Mouse (Mus musculus) B cell, adult 62 days (primary cell): ENCODE measurements around the gene Muc3a. TPM values are rescaled to one million over a fixed set of nuclear protein-coding genes. Genes with fewer than 3 reads are reported as not detected.

Experiments used
- total RNA-seq: library from RNA; stranded (reverse); gene quantifications from 4 replicates; pipeline ENCODE4 v1.2.4, GENCODE M21; 2023

Muc3a gene
- total RNA-seq = 10.4 to 17.8 TPM (median 14.5 TPM) in 4 replicates

DNA sequence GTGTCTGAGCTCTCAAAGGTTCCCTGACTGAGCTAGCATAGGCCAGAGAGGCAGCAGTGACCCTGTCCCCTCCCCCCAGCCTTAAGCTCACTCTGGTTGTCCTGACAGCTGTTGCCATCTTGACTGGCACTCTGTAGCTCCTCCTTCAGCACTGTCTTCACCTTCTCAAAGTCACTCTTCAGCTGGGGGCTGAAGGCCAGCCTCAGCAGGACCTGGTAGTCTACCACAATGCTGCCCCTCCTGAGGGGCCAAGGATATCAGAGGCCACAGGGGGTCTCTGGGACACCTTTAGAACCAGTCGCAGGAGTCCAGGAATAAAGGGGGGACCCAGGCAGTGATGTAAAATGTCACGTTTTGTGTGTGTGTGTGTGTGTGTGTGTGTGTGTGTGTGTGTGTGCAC, at the start of gene Muc3a:
Gene Muc3a, minus strand, starts transcription at position 101 of the 400 bp plus-strand sequence.

Other genes starting within 250 kb of the Muc3a start
- 0.51 to 1.1 TPM in 2 of 4 replicates, not detected in the others for gene Cldn15, start 245.8 kb downstream of the Muc3a start, total RNA-seq
- gene Plod3, start 225.4 kb downstream of the Muc3a start, total RNA-seq = 20.9 to 21.5 TPM (median 21.1 TPM) in 4 replicates
- 20.4 to 28.3 TPM (median 21.8 TPM) in 4 replicates for gene Znhit1, start 224.4 kb downstream of the Muc3a start, total RNA-seq
- gene Vgf, start 186.0 kb downstream of the Muc3a start, total RNA-seq = 0.81 to 1.6 TPM (median 1.1 TPM) in 4 replicates
- gene Ap1s1, start 166.3 kb downstream of the Muc3a start, total RNA-seq = 18.0 to 22.4 TPM (median 19.7 TPM) in 4 replicates
- not detected in 4 replicates for gene Serpine1, start 140.1 kb downstream of the Muc3a start, total RNA-seq
- 63.7 to 73.2 TPM (median 68.4 TPM) in 4 replicates for gene Trim56, start 96.2 kb downstream of the Muc3a start, total RNA-seq
- not detected in 4 replicates for gene Muc3, start 63.1 kb downstream of the Muc3a start, total RNA-seq
- 0.43 to 0.98 TPM (median 0.74 TPM) in 4 replicates for gene Ache, start 75.1 kb upstream of the Muc3a start, total RNA-seq
- gene Ufsp1, start 82.2 kb upstream of the Muc3a start, total RNA-seq = 0.58 to 2.3 TPM (median 1.7 TPM) in 4 replicates
- 398 to 449 TPM (median 433 TPM) in 4 replicates for gene Srrt, start 95.3 kb upstream of the Muc3a start, total RNA-seq
- gene Trip6, start 102.0 kb upstream of the Muc3a start, total RNA-seq = 5.1 to 7.4 TPM (median 6.9 TPM) in 4 replicates
- gene Slc12a9, start 121.2 kb upstream of the Muc3a start, total RNA-seq = 19.9 to 27.0 TPM (median 21.0 TPM) in 4 replicates
- not detected in 4 replicates for gene Ephb4, start 137.7 kb upstream of the Muc3a start, total RNA-seq